Mouse (Mus musculus) cortical plate, adult 2 months (tissue): ENCODE measurements at regions not wholly inside any gene's neighbourhood (a gene's known extent, or its start where the extent isn't known, plus 50 kb on each side); places are given as distances from the start of the nearest gene placed in this dataset.

Source experiments
- H3K27ac ChIP-seq: fragments of 200-500 bp; 2 replicates; pipeline ENCODE4 v1.5.1; 2012; ENCODE audit warnings: low read length, control low read depth, inconsistent platforms; ENCODE audit not compliant: insufficient read depth
- H3K4me1 ChIP-seq: fragments of 200-500 bp; 2 replicates; pipeline ENCODE4 v1.6.1; 2011; ENCODE audit warnings: low read length; ENCODE audit not compliant: control insufficient read depth, insufficient read depth
- H3K4me3 ChIP-seq: fragments of 200-500 bp; 2 replicates; pipeline ENCODE4 v1.5.1; 2011; ENCODE audit warnings: mild to moderate bottlenecking, low read length, control low read depth; ENCODE audit not compliant: insufficient read depth
- CTCF ChIP-seq: fragments of 200-500 bp; IDR thresholded peaks from 2 replicates; pipeline ENCODE4 v1.5.1; 2011; ENCODE audit warnings: mild to moderate bottlenecking, control low read depth, low read length; ENCODE audit not compliant: insufficient read depth; ENCODE audit errors: extremely low read depth
- POLR2A ChIP-seq: fragments of 200-500 bp; IDR thresholded peaks from 2 replicates; pipeline ENCODE4 v1.6.1; 2011; ENCODE audit warnings: mild to moderate bottlenecking, low read length, control low read depth; ENCODE audit not compliant: insufficient read depth; ENCODE audit errors: extremely low read depth

DNA sequence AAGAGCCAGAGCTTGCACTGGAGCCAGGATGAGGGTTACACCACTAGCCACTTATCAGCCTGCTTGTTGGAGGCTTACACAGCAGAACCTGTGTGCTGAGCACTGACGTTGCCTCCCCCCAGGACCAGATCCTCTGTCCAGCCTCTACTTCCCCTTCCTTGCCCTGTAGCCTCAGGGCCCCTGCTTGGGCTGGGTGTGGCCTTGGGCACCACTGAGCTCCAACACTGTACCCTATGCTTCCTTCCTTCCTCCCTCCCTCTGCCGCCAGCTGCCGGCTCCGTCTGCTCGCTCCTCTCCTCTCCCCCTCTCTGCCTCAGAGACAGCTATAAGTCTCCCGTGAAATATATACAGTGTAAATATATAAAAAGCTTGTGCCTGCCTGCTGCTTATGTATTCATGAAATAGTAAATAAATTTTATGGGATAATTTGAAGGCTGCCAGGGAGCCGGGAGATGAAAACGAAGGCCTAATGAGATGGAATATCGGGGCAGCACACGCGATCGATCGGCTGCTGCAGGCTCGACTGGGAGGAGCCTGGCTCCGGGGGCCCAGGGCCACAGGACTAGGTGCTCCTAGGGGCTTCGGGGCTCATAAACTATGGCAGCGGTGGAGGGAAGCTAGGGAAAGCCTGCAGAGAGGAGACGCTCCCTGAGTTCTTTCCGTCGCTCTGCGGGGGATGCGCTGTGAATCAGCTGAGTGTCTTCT lies 135.6 kb downstream of the Rbm19 start:
- Histone ChIP-seq H3K27ac (no peak overlapping the region), H3K4me3 (no peak overlapping the region)
- TF ChIP-seq POLR2A: no peak
- no peak for TF ChIP-seq CTCF

DNA sequence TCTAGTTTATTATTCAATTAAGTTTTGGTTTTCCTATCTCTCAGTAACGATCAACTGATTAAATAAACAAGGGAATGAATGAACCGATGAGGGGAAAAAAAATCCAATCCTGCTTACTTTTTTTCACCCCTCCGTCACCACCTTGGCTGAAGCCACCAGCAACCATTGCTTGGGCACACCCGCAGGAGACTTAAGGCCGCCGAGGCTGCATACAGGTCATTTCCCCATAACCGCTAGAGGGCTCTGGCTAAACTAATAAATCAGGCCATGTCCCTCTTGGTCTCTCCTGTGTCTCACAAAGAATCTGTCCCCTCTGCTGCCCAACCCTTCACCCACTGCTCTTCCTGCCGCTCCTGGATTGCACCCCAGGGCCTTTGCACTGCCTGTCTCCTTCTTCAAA lies 136.3 kb downstream of the Rbm19 start:
- Histone ChIP-seq H3K4me1 (no peaks in the 10 kb centered on the region), H3K4me3 (no peak overlapping the region), H3K27ac (no peak overlapping the region)
- TF ChIP-seq POLR2A: no peak
- no peak for TF ChIP-seq CTCF

More for the DNA sequence above, 135.6 kb downstream of the Rbm19 start:
- H3K4me1 ChIP-seq: no peaks in the 10 kb centered on the region

GRCm38 (mm10) chr5:120262715-120263273 lies 146.5 kb downstream of the Rbm19 start:
- H3K4me1 ChIP-seq: no peaks in the 10 kb centered on the region
- H3K4me3 ChIP-seq: no peak overlapping the region
- no peak overlapping the region for H3K27ac ChIP-seq
- no peak for TF ChIP-seq POLR2A
- TF ChIP-seq CTCF: no peak

DNA sequence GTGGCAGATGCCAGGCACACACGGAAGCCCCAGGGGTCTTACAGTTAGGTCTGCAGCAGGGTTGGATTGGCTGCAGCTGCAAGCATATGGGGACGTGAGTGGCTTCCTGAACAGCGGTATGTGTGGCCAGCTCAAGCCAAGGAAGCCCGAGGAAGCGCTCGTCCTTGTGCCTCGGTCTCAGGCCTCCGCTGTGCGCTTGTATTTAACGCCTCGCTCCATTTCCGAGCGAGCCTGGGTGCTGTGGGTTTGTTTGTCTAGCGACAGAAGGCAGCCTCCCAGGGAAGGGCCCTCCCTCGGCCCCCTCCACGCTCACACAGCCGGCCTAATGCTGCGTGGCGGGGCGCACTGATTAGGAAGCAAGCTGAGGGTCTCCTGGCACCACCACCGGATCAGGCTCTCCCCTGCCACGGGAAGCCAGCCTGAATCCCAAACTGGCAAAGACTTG lies 153.2 kb downstream of the Rbm19 start:
- TF ChIP-seq POLR2A: no peak
- no peak for TF ChIP-seq CTCF
- H3K4me3 ChIP-seq: no peak overlapping the region
- no peak overlapping the region for H3K27ac ChIP-seq
- H3K4me1 ChIP-seq: no peaks in the 10 kb centered on the region

DNA sequence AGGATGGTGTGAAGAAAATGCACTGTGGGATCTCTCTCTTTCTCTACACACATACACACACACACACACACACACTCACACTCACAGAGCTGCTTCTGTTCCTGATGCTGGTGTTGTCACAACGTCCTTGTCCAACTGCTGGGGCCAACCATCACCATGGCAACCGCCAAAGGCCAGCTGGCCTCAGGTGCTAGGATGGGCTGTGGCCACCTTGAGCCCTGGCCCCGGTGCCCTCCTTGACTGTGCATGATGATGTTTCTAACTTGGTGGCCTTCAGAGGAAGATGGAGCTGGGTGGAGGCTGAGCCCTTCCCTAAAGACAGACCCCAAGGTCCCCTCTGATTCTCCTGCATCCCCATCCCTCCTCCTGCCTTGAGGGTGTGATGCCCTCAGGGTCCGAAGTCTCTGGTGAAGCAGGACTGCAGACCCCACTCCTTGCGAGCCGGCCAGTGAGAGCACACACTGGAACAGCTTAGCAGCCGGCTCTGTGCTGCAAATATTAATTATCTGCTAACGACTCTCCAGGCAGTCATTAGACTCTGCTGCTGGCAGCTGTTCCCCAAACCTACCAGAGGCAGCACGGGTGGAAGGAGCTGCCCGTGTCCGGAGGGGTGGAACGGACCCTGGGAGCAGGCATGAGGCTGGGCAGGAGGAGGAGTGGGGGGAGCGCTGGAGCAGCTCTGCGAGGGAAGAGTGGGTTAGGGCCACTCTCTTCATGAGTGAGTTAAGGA lies 154.8 kb downstream of the Rbm19 start:
- TF ChIP-seq CTCF: no peak
- no peak for TF ChIP-seq POLR2A
- no peak overlapping the region for H3K4me3 ChIP-seq
- H3K4me1 ChIP-seq: no peaks in the 10 kb centered on the region
- H3K27ac ChIP-seq: no peak overlapping the region

GRCm38 (mm10) chr5:120276229-120276628 lies 155.3 kb upstream of the Lhx5 start:
- TF ChIP-seq CTCF (no peak), POLR2A (no peak)
- Histone ChIP-seq H3K4me3 (no peak overlapping the region), H3K27ac (no peak overlapping the region), H3K4me1 (no peaks in the 10 kb centered on the region)

DNA sequence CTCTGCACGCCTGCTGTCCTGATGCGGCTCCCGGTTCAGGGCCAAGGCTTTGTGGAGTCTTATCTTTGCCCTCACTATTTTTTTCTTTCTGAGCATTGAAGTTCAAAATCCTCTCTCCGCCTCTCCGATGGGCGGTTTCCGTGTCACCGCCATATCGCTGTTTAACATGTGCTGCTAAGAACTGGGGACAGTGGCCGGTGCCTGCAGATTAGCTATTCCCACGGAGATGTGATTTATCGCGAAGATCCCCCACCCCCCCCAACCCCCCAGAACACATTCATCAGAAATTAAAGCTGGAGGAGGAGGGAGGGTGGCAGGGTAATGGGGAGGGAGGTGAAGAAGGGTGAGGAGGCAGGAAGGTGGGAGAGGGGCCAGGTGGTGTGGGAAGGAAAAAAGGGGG lies 151.2 kb upstream of the Lhx5 start:
- Histone ChIP-seq H3K4me1 (no peaks in the 10 kb centered on the region), H3K27ac (no peak overlapping the region), H3K4me3 (no peak overlapping the region)
- TF ChIP-seq POLR2A (no peak), CTCF (no peak)

- TF ChIP-seq POLR2A: no peak
- TF ChIP-seq CTCF: no peak
- Histone ChIP-seq H3K4me1 (no peaks in the 10 kb centered on the region), H3K27ac (no peak overlapping the region), H3K4me3 (no peak overlapping the region)
These were observed 150.4 kb upstream of the Lhx5 start for GRCm38 (mm10) chr5:120280991-120281602.

DNA sequence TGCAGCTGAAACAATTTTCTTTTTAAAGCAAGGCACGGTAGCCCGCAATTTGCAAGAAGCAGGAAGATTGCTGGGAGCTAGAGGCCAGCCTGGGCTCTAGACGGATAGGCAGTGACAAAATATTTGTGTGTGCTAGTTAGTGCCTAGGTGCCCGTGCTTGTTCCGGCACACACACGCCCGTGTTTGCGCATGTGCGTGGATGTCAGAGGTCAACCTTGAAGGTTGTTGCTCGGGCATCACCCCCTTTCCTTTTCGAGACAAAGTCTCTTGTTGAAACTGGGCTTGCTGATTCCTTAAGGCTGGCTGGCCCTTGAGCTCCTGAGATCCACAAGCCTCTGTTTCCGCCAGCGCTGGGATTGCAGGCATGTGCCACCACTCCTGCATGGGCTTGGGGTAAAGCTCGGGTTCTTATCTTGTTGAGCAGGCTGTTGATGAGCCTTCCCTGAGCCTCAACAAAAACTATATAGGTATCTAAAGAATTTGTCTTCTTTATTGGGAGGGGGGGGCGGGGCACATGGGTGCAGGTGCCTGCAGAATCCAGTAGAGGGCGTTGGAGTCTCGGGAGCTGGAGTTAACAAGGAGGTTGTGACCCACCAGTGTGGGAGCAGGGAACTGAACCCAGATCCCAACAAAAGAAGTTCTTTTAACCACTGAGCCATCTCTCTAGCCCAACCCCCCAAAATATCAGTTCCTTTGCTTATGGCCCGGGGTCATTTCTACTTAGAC lies 149.5 kb upstream of the Lhx5 start:
- H3K4me3 ChIP-seq: no peak overlapping the region
- H3K27ac ChIP-seq: no peak overlapping the region
- TF ChIP-seq POLR2A (no peak), CTCF (no peak)
- H3K4me1 ChIP-seq: no peaks in the 10 kb centered on the region
